Mouse (Mus musculus) liver, embryonic 18 days (tissue): ENCODE results near the gene Brox. TPM values are rescaled to one million over a fixed set of nuclear protein-coding genes. Genes with fewer than 3 reads are reported as not detected.

Source experiments
- polyA plus RNA-seq: library from polyadenylated mRNA; depleted of rRNA; stranded (reverse); fragments of >200 nt; gene quantifications from 2 replicates; pipeline ENCODE4 v1.2.3, GENCODE M21; 2012; rRNA removed

Brox gene
- 12.1 and 12.6 TPM in 2 replicates for polyA plus RNA-seq

DNA sequence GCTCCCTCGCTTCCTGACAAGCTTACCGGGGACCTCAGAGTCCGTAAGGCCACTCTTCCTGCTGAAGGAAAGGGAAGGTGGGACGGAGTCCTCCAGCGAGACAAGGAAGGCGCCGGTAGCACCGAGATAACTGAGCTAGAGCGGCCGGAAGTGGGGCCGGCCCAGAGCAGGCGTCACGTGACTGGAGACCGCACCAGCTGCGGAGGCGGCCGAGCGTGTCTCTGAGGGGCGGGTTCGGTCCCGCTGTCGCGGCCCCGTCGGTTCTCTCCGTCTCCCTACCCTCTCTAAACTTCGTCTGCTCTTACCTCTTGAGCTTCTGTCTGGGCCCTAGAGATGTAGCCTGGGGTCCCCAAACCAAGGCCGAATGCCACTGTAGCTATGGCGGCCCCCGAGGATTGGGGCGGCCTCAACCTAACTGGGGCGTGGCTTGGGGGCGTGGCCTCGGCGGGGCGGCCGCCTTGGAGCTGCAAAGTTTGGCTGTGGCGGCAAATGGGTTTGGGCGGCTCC lies at the start of gene Brox:
Gene Brox (minus strand): TSS at position 393 of the 507 bp plus-strand sequence.

DNA sequence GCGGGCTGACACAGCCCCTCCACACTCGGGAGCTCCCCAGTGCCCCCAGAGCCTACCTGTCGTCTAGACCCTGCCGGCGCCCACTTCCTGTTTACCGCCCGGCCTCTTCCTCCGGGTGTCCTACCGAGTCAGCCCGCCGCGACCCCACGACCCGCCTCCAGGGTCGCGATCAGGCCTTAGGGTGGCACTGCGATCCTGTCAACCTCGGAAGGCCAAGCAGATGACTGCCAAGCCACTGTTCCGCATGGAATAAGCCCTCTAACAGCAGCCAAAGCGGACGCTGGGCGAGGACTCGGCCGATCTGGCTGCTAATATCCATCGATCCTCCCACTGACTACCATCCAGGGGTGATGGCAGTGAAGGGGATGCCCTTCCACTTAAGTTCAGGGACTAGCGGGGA lies 604 bp downstream of the Brox start, which contains the start of gene Aida:
Gene Aida (plus strand): TSS at position 126 of the 400 bp plus-strand sequence.

Other genes with a start within 250 kb of the Brox start
- 2.1 TPM in 2 replicates for gene Disp1, start 75.7 kb downstream of the Brox start, polyA plus RNA-seq
- 16.3 and 16.6 TPM in 2 replicates for gene Aida, start 679 bp downstream of the Brox start, polyA plus RNA-seq
- 27.5 and 32.2 TPM in 2 replicates for gene Mia3, start 72.3 kb upstream of the Brox start, polyA plus RNA-seq
- 5.7 and 6.1 TPM in 2 replicates for gene Taf1a, start 91.7 kb upstream of the Brox start, polyA plus RNA-seq
- gene Hhipl2, start 120.9 kb upstream of the Brox start, polyA plus RNA-seq, result 0.02 TPM in 2 replicates